Mouse (Mus musculus): ENCODE data around the gene Ank3. TPM values are rescaled to one million over a fixed set of nuclear protein-coding genes. Genes with fewer than 3 reads are reported as not detected.

Gene Ank3
- polyA plus RNA-seq, 2 experiments: 3.1 to 5.3 TPM

DNA sequence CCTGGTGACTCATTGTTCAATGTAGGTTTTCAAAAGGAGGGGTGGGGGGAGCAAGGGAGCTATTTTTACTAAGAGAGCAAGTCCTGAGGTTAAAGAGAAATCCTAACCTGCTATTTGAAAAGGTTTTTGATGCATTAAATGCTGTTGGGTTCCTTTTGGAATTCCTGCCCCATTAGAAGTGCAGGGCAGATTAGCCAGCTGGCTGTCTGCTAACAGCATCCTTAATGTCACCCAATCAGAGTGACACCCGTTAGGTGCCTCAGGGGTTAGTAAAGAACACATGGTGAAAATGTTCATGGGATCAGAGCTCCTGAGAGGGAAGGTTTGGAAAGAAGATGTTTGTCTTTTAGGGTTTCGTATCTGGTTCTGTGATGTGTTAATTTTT is 67.6 kb downstream of the Ank3 start:
- Histone ChIP-seq H3K4me3 (ENCODE audit: insufficient read depth in 1 of 2, low read depth in 2 of 2, low read length in 2 of 2) (no peak overlapping the region), H3K4me1 (replicated peaks; ENCODE audit: control insufficient read depth in 2 of 2, insufficient read depth in 2 of 2, low read length in 1 of 2) (no peaks in the 10 kb centered on the region), H3K27ac (no peak overlapping the region), H3K9ac (replicated peaks) (no peak overlapping the region), H3K4me2 (ENCODE audit: low read depth) (no peak overlapping the region), H3K36me3 (replicated peaks; ENCODE audit: control insufficient read depth, insufficient read depth, low read depth) (no peaks in the 10 kb centered on the region), H3K27me3 (ENCODE audit: control insufficient read depth, insufficient read depth, low read length) (no peaks in the 10 kb centered on the region), H3K9me3 (ENCODE audit: control insufficient read depth, low read length) (no peaks in the 10 kb centered on the region)
- no peak for DNase-seq (ENCODE audit: low read depth in 3 of 3, low spot score in 3 of 3)
- 48% methylated on average over 2 of the region's 2 CpGs for WGBS (ENCODE audit: insufficient replicate concordance)
- no peak for ATAC-seq (ENCODE audit: insufficient read depth)
- TF ChIP-seq CTCF (IDR thresholded peaks at IDR 0.05; ENCODE audit: low read depth) (no peak), EP300 (IDR thresholded peaks at IDR 0.05; ENCODE audit: low read depth) (no peak)

DNA sequence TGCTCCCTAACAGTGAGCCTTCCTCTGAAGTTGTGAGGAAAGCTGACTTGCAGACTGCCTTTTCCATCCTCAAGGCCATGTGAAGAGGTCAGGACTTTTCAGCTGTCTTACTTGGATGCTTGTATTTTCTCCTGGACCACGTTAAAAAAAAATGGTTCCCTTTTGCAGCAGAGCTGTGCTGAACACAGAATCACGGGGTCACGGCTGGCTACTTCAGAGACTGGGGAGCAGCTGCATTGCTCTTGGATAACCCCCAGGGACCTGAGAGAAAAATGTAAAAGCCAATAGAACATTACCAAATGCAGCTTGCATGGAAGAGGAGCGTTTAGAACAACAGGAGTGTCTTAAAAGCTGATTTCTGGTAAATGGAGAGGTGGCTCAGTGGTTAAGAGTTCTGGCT is 68.0 kb downstream of the Ank3 start:
- no peaks in the 10 kb centered on the region for H3K27me3 ChIP-seq (ENCODE audit: control insufficient read depth, insufficient read depth, low read length)
- H3K9ac ChIP-seq (replicated peaks): no peak overlapping the region
- no peak for ATAC-seq (ENCODE audit: insufficient read depth)
- TF ChIP-seq CTCF (IDR thresholded peaks at IDR 0.05; ENCODE audit: low read depth) (no peak), EP300 (IDR thresholded peaks at IDR 0.05; ENCODE audit: low read depth) (no peak)
- H3K4me1 ChIP-seq (replicated peaks; ENCODE audit: control insufficient read depth in 2 of 2, insufficient read depth in 2 of 2, low read length in 1 of 2): no peaks in the 10 kb centered on the region
- H3K4me2 ChIP-seq (ENCODE audit: low read depth): no peak overlapping the region
- no peaks in the 10 kb centered on the region for H3K9me3 ChIP-seq (ENCODE audit: control insufficient read depth, low read length)
- H3K4me3 ChIP-seq (ENCODE audit: insufficient read depth in 1 of 2, low read depth in 2 of 2, low read length in 2 of 2): no peak overlapping the region
- H3K27ac ChIP-seq: no peak overlapping the region
- WGBS (ENCODE audit: insufficient replicate concordance): 46% methylated on average over 4 of the region's 4 CpGs
- no peaks in the 10 kb centered on the region for H3K36me3 ChIP-seq (replicated peaks; ENCODE audit: control insufficient read depth, insufficient read depth, low read depth)
- DNase-seq (ENCODE audit: low read depth in 3 of 3, low spot score in 3 of 3): no peak

DNA sequence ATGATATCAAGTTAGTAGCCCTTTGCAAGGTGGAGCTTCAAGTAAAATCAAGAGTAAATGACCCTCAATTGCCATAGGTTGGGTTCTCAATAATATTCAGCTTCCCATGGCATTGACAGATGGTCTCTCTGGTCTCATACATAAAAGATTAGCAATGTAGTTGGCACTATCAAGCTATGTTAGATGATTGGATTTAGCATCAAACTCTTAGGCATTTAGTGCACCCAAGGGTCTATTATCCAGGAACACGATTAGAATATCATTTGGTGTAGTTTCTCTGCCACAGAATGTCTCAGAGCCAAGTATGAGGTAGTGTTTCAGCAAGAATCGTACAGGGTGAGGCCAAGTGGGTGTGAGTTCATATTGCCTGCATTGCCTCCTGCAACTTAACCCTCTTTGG is 68.6 kb downstream of the Ank3 start:
- TF ChIP-seq EP300 (IDR thresholded peaks at IDR 0.05; ENCODE audit: low read depth): no peak
- no peaks in the 10 kb centered on the region for H3K4me1 ChIP-seq (replicated peaks; ENCODE audit: control insufficient read depth in 2 of 2, insufficient read depth in 2 of 2, low read length in 1 of 2)
- H3K4me3 ChIP-seq (ENCODE audit: insufficient read depth in 1 of 2, low read depth in 2 of 2, low read length in 2 of 2): no peak overlapping the region
- H3K9me3 ChIP-seq (ENCODE audit: control insufficient read depth, low read length): no peaks in the 10 kb centered on the region
- no peaks in the 10 kb centered on the region for H3K36me3 ChIP-seq (replicated peaks; ENCODE audit: control insufficient read depth, insufficient read depth, low read depth)
- WGBS (ENCODE audit: insufficient replicate concordance): 41% methylated on average over 2 of the region's 2 CpGs
- no peak for ATAC-seq (ENCODE audit: insufficient read depth)
- no peak overlapping the region for H3K4me2 ChIP-seq (ENCODE audit: low read depth)
- no peaks in the 10 kb centered on the region for H3K27me3 ChIP-seq (ENCODE audit: control insufficient read depth, insufficient read depth, low read length)
- no peak for DNase-seq (ENCODE audit: low read depth in 3 of 3, low spot score in 3 of 3)
- no peak overlapping the region for H3K27ac ChIP-seq
- H3K9ac ChIP-seq (replicated peaks): no peak overlapping the region

DNA sequence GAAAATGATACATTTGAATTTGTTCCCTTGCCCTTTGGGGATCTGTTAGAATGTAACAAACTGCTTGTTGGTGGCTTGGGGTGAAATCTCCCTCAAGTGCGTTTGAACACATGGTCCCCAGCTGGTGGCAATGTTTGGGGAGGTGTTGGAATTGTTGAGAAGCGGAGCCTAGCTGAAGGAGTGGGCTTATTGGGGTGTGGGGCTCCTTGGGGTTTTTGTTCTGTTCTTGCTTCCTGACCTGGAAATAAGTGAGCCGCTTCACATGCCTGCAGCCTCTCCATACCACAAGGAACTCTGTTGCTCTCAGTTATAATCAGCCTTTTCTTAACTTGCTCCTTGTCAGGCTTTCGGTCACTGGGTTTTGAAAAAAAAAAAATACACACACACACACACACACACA is 73.3 kb downstream of the Ank3 start:
- Histone ChIP-seq H3K36me3 (replicated peaks; ENCODE audit: control insufficient read depth, insufficient read depth, low read depth) (no peaks in the 10 kb centered on the region), H3K9ac (replicated peaks) (no peak overlapping the region), H3K4me3 (ENCODE audit: insufficient read depth in 1 of 2, low read depth in 2 of 2, low read length in 2 of 2) (no peak overlapping the region), H3K4me1 (replicated peaks; ENCODE audit: control insufficient read depth in 2 of 2, insufficient read depth in 2 of 2, low read length in 1 of 2) (no peaks in the 10 kb centered on the region), H3K9me3 (ENCODE audit: control insufficient read depth, low read length) (no peaks in the 10 kb centered on the region), H3K27me3 (ENCODE audit: control insufficient read depth, insufficient read depth, low read length) (no peaks in the 10 kb centered on the region), H3K27ac (no peak overlapping the region), H3K4me2 (ENCODE audit: low read depth) (no peak overlapping the region)
- no peak for DNase-seq (ENCODE audit: low read depth in 3 of 3, low spot score in 3 of 3)
- 60% methylated on average over 4 of the region's 4 CpGs for WGBS (ENCODE audit: insufficient replicate concordance)
- no peak for TF ChIP-seq EP300 (IDR thresholded peaks at IDR 0.05; ENCODE audit: low read depth)
- TF ChIP-seq CTCF (IDR thresholded peaks at IDR 0.05; ENCODE audit: low read depth): no peak
- ATAC-seq (ENCODE audit: insufficient read depth): no peak

DNA sequence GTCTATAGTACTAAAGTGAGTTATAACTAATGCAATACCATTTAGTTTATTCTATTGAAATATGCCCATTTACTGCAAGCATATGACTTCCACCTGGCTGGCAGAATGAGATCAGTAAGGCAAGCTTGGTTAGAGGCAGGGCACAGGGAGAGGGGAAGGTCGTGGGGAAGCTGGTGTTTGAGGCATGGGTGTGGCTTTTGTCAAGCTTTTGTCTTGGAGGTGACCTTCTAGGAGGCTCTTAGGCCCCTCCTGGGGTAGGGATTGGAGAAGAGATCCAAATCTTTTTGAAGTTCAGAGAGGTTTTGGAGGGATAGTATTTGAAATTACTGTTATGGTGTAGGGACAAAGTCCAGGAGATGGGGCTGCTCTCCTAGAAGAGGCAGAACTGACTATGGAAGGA is 78.3 kb downstream of the Ank3 start:
- Histone ChIP-seq H3K4me2 (ENCODE audit: low read depth) (no peak overlapping the region), H3K27me3 (ENCODE audit: control insufficient read depth, insufficient read depth, low read length) (no peaks in the 10 kb centered on the region), H3K4me3 (ENCODE audit: insufficient read depth in 1 of 2, low read depth in 2 of 2, low read length in 2 of 2) (no peak overlapping the region), H3K4me1 (replicated peaks; ENCODE audit: control insufficient read depth in 2 of 2, insufficient read depth in 2 of 2, low read length in 1 of 2) (no peaks in the 10 kb centered on the region), H3K9me3 (ENCODE audit: control insufficient read depth, low read length) (no peaks in the 10 kb centered on the region), H3K36me3 (replicated peaks; ENCODE audit: control insufficient read depth, insufficient read depth, low read depth) (no peaks in the 10 kb centered on the region), H3K9ac (replicated peaks) (no peak overlapping the region), H3K27ac (no peak overlapping the region)
- TF ChIP-seq EP300 (IDR thresholded peaks at IDR 0.05; ENCODE audit: low read depth): no peak
- TF ChIP-seq CTCF (IDR thresholded peaks at IDR 0.05; ENCODE audit: low read depth): no peak
- WGBS (ENCODE audit: insufficient replicate concordance): 6% methylated on average over 1 of the region's 1 CpGs
- DNase-seq (ENCODE audit: low read depth in 3 of 3, low spot score in 3 of 3) (no peak), ATAC-seq (ENCODE audit: insufficient read depth) (no peak)

DNA sequence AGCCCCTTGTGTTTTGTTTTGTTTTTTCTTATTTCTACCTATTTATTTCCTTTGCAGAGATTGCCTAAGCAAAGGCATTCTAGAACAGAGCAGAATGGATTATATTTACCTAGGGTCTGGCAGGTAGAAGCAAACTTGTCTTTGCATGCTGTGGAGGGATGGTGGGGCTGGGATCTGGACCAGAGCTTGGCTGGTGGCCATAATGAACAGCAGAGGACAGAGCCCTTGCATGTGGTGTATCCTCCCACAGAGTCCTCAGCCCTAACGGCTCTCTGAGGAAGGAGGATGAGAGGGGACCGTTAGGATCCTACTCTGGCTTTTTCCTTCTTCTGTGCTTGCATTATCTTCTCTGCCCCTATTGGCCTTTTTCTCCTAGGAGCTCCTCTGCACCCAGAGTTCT is 79.1 kb downstream of the Ank3 start:
- no peak overlapping the region for H3K4me3 ChIP-seq (ENCODE audit: insufficient read depth in 1 of 2, low read depth in 2 of 2, low read length in 2 of 2)
- no peak for ATAC-seq (ENCODE audit: insufficient read depth)
- no peak overlapping the region for H3K4me2 ChIP-seq (ENCODE audit: low read depth)
- H3K9ac ChIP-seq (replicated peaks): no peak overlapping the region
- H3K27ac ChIP-seq: no peak overlapping the region
- H3K27me3 ChIP-seq (ENCODE audit: control insufficient read depth, insufficient read depth, low read length): no peaks in the 10 kb centered on the region
- DNase-seq (ENCODE audit: low read depth in 3 of 3, low spot score in 3 of 3): no peak
- H3K36me3 ChIP-seq (replicated peaks; ENCODE audit: control insufficient read depth, insufficient read depth, low read depth): no peaks in the 10 kb centered on the region
- 43% methylated on average over 2 of the region's 2 CpGs for WGBS (ENCODE audit: insufficient replicate concordance)
- no peaks in the 10 kb centered on the region for H3K4me1 ChIP-seq (replicated peaks; ENCODE audit: control insufficient read depth in 2 of 2, insufficient read depth in 2 of 2, low read length in 1 of 2)
- H3K9me3 ChIP-seq (ENCODE audit: control insufficient read depth, low read length): no peaks in the 10 kb centered on the region
- no peak for TF ChIP-seq CTCF (IDR thresholded peaks at IDR 0.05; ENCODE audit: low read depth)
- no peak for TF ChIP-seq EP300 (IDR thresholded peaks at IDR 0.05; ENCODE audit: low read depth)
